Mouse (Mus musculus) B cell, adult (primary cell): ENCODE results near the gene Eea1. TPM values are rescaled to one million over a fixed set of nuclear protein-coding genes. Genes with fewer than 3 reads are reported as not detected.

ENCODE experiments used
- total RNA-seq: library from RNA; stranded (reverse); gene quantifications from 4 replicates; pipeline ENCODE4 v1.2.4, GENCODE M21; 2023; ENCODE audit not compliant: inconsistent age

Gene Eea1
- 19.5 to 21.1 TPM (median 20.1 TPM) in 4 replicates for total RNA-seq

GRCm38 (mm10) chr10:95940046-95940900 is at the start of gene Eea1:
Eea1 (plus strand) TSS chr10:95940650.

Other genes starting within 250 kb of the Eea1 start
- not detected in 4 replicates for gene Gm33543, start 97.7 kb upstream of the Eea1 start, total RNA-seq
- gene Gm5426, start 196.0 kb downstream of the Eea1 start, total RNA-seq: not detected in 4 replicates